Mouse (Mus musculus): ENCODE data around the gene Tnfaip8l1. TPM values are rescaled to one million over a fixed set of nuclear protein-coding genes. Genes with fewer than 3 reads are reported as not detected.

Gene Tnfaip8l1
- total RNA-seq (2021), result 1 to 10 TPM; 5.4 to 7.0 TPM
- long read RNA-seq, experiment 1, transcript Tnfaip8l1-201 (2 exons, 2,379 nt), result major isoform, 12 of 14 reads
- long read RNA-seq, experiment 1, partial matches to known transcripts, result 0 of 14 reads
- long read RNA-seq, experiment 1, other reads (novel, unspliced or antisense), result 2 of 14 reads
- long read RNA-seq, experiment 2, transcript Tnfaip8l1-201 (2 exons, 2,379 nt), result major isoform, 17 of 20 reads
- long read RNA-seq, experiment 2, partial matches to known transcripts, result 2 of 20 reads
- long read RNA-seq, experiment 2, other reads (novel, unspliced or antisense), result 1 of 20 reads

GRCm38 (mm10) chr17:56162231-56162774 is at the start of gene Tnfaip8l1:
Gene Tnfaip8l1, plus strand, starts transcription at chr17:56162477.
- Histone ChIP-seq H3K4me3 (peak within 1 kb of the TSS; percentile 64), H3K27ac (peak within 1 kb of the TSS; percentile 64)
- no peak for TF ChIP-seq CTCF (conservative IDR thresholded peaks at IDR 0.05)
- peak; percentile 97 for DNase-seq (ENCODE audit: low spot score in 2 of 2)

DNA sequence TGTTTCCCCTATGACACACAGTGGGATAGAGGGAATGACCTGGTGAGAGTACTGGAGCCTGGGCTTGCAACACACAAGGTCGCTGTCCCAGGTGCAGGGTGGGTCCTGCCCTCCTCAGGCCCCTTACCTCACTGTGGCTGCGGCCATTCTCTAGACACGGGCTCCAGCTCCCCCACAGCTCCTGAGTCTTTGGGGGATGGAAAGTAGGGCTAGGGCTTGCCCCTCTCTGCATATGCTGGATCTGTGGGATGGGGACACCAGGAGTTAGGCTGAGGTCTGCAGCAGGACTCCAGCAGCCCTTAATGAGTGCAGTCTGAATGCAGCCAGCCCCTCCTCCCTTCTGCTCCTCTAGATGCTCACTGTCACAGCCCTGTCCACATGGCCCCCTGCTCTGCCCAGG is 49.5 kb upstream of the Tnfaip8l1 start:
- Histone ChIP-seq H3K27ac (no peak overlapping the region), H3K4me3 (no peak overlapping the region)
- TF ChIP-seq CTCF (conservative IDR thresholded peaks at IDR 0.05), result no peak
- DNase-seq (ENCODE audit: low spot score in 2 of 2), result no peak

DNA sequence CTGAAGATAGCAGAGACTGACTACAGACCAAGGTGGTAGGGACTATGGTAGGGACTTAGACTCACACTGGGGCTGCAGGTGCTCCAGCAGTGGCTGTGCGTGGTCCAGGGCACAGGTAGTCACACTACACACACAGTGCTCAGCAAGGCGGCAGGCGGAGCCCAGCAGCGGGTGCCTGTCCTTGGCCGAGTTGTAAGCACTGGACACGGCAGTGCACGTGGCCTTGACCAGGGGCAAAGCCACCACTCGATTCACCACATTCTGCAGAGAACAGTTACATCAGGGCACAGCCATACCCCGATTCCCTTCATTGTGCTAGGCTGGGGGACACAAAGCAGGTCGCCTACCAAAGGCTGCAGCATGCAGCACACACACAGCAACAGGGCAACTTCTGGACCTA is 46.1 kb upstream of the Tnfaip8l1 start:
- TF ChIP-seq CTCF (conservative IDR thresholded peaks at IDR 0.05), result no peak
- H3K4me3 ChIP-seq, result no peak overlapping the region
- DNase-seq (ENCODE audit: low spot score in 2 of 2), result no peak
- H3K27ac ChIP-seq, result no peak overlapping the region

- DNase-seq (ENCODE audit: low spot score in 2 of 2), result no peak
- no peak within 1 kb of the TSS for H3K27ac ChIP-seq
- H3K4me3 ChIP-seq, result peak within 1 kb of the TSS; percentile 38
- TF ChIP-seq CTCF (conservative IDR thresholded peaks at IDR 0.05), result no peak
These were observed 45.0 kb upstream of the Tnfaip8l1 start, which contains the start of gene Plin5 for GRCm38 (mm10) chr17:56117251-56117710. Gene Plin5, minus strand, starts transcription at chr17:56117596.

DNA sequence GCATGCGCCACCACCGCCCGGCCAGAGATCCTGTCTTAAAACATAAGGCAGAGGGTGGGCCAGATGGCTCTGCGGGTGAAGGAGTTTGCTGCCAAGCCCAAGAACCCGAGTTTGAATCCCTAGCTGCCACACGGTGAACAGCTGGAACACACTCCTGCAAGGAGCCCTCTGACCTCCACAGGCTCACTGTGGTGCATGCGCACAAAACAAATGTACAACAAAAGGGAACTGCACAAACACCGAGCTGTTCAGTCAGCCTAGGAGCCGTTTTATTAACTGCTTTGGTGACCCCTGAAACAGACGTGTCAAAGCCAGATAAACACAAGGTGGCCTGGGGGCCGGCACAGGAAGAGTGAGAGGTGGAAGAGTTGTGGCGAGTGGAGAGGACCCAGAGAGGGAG is 42.8 kb upstream of the Tnfaip8l1 start:
- Histone ChIP-seq H3K4me3 (no peak overlapping the region), H3K27ac (no peak overlapping the region)
- TF ChIP-seq CTCF (conservative IDR thresholded peaks at IDR 0.05), result no peak
- DNase-seq (ENCODE audit: low spot score in 2 of 2), result no peak

DNA sequence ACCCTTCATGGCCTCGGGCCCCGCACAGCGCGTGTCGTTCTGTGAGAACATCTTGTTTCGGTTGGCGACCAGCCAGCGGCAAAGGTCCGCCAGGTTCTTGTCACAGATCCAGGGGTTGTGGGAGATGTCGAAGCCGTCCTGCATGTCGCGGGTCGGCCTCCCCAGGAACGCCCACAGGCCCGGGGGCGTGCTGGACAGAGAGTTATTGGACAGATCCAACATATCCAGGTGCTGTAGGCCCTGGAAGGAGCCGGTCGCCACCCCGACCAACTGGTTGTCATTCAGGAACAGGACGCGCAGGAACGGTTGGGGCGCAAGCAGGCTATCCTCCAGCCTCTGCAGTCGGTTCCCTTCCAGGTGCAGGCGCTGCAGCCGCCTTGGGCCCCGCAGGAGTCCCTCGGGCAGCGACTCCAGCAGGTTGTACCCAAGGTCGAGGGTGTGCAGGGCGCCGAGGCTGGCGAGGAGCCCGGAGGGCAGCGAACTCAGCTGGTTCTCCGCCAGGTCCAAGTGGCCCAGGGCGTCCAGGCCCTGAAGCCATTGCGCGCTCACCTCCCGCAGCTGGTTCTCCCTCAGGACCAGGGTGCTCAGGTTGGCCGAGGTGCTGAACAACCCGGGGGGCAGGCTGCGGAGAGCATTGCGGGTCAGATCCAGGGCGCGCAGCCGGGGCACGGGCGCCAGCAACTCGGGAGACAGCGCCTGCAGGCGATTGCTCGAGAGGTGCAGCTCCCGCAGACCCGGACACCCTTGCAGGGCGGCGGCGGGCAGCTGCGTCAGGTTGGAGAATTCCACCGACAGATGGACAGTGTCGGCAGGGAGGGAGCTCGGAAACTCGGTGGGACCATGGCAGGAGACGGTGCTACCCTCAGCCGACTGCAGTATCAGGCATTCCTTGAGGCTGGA is 42.0 kb upstream of the Tnfaip8l1 start:
- Histone ChIP-seq H3K4me3 (peak overlapping the region; percentile 20), H3K27ac (no peak overlapping the region)
- no peak for DNase-seq (ENCODE audit: low spot score in 2 of 2)
- no peak for TF ChIP-seq CTCF (conservative IDR thresholded peaks at IDR 0.05)

DNA sequence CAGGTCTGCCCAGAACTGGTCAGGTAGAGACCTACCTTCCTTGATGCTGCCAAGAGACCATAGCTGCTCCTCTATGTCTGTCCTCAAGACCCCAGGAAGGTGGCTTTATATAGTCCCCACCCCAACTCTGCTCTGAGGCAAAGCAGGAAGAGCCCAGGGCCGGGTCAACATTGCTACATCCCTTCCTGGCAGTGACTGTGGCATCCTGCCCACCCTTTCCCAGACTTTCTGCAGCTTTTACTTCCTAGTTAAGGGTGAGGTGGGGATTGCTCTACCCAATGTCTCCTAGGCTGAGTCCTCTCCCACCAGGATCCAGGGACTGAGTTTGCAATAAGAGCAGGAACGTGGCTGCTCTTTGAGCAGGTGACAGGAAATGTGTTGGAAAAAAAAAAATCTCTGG is 40.5 kb upstream of the Tnfaip8l1 start, which contains the start of gene Lrg1:
TSS of gene Lrg1 (minus strand) at position 176 of the 400 bp plus-strand sequence.
- Histone ChIP-seq H3K4me3 (no peak within 1 kb of the TSS), H3K27ac (no peak within 1 kb of the TSS)
- TF ChIP-seq CTCF (conservative IDR thresholded peaks at IDR 0.05), result no peak
- no peak for DNase-seq (ENCODE audit: low spot score in 2 of 2)

- H3K27ac ChIP-seq, result no peak overlapping the region
- DNase-seq (ENCODE audit: low spot score in 2 of 2), result no peak
- no peak for TF ChIP-seq CTCF (conservative IDR thresholded peaks at IDR 0.05)
- H3K4me3 ChIP-seq, result no peak overlapping the region
These were observed 39.1 kb upstream of the Tnfaip8l1 start for GRCm38 (mm10) chr17:56123161-56123560.

DNA sequence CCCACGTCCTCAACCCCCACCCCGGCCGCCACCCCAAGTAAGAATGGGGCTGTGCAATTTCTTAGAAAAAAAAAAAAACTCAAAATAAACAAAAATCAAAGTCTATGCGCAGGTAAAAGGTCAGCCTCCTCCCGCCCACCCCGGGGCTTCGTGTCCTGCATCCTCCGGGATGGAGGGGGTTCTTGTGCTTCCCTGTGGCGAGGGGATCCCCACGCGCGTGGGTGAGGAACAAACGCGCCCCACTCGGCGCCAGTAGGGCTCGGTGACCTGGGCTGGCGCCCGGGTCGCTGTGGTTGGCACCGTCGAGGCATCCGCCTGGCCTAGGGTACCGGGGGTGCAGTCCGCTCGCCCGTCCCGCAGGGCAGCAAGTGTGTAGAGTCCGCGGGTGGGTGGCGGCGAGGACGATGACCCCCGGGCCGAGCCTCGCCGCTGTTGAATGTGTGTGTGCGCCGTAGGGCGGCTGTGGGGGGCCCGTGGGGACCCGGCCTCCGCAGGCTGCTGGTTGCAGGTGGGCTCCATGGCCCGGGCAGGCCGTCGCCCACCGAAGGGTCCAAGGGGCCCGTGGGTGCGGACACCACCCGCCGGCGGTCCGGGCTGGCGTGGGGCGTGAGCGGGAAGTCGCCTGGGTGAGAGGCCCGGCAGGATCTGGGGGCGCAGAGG is 38.5 kb upstream of the Tnfaip8l1 start:
- Histone ChIP-seq H3K27ac (no peak overlapping the region), H3K4me3 (no peak overlapping the region)
- no peak for DNase-seq (ENCODE audit: low spot score in 2 of 2)
- TF ChIP-seq CTCF (conservative IDR thresholded peaks at IDR 0.05), result no peak

DNA sequence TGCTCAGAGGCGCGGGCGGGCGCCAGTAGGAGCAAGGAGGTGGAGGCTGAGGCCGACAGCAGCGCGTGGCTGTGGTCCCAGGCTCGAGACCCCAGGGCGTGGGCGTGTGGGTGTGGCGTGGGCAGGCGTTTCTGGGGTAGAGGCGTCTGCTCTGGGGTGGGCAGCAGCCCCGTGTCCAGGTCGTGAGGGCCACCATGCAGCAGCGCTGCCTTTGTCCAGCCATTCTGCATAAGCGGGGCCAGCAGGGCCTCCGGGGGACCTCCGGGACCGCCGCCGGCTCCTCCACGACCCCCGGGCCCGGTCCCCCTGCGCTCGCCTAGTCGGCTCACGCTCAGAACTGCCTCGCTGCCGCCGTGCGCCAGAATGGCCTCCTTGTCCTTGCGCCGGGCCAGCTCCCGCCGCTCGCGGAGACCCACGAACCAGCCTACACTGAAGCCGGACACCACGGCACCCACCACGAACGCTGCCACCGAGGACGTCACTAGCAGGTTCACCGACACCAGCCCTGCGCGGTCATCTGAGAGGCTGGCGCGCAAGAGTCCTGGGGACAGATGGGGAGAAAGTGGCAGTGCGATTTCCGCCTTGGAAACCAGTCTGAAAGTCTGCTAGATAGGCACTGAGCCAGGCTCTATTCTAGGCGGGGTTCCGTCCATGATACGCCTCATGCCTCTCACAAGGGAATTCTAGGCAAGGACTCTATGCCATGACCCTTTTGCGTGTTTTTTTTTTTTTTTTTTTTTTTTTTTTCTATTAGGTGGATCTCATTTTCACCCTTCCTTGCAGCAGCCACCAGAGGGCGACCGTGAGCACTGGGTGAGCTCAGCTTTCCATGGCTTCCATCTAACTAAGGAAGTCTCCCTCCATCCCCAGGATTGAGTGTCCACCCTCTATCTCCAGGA is 37.7 kb upstream of the Tnfaip8l1 start:
- H3K27ac ChIP-seq, result peak overlapping the region; percentile 4; the same call in 1 of the 2 replicates
- peak; percentile 88 for TF ChIP-seq CTCF (conservative IDR thresholded peaks at IDR 0.05)
- H3K4me3 ChIP-seq, result no peak overlapping the region; the same call in 1 of the 2 replicates
- peak in 1 of 2 experiments; percentile 71 for DNase-seq (ENCODE audit: low spot score in 2 of 2)

DNA sequence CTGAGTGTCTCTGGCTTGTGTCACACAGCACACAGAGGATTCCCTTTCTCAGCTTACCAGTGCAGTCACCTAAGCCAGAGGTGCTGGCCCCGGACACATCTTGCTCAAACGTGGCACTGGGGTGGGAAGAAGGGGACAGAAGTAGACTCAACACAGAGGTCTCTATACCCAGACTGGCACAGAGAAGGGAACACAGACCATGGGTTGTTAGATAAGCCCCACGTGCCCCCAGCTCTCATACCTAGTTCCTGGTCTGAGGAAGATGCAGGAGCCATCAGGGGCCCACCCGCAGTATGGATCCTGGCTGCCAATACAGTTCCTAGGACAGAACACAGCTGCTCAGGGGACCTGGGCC is 37.0 kb upstream of the Tnfaip8l1 start:
- TF ChIP-seq CTCF (conservative IDR thresholded peaks at IDR 0.05), result no peak
- DNase-seq (ENCODE audit: low spot score in 2 of 2), result no peak

DNA sequence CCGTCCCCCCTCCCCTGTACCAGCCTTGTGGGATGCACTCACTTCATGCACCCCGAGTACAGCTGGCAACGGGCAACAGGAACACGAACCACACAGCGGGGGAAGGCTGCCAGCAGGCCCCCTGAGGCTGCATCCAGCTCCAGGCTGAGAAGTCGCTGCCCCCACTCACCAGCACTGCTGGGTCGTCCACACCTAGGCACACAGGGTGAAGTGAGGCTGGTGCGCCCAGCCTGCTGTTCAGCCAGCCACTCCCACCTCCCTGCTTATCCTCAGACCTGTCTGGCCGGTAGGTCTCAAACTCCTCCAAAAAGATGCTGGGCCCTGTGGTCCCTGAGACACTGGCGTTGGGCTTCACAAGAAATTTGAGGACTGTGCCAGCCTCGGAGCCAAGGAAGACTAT is 36.1 kb upstream of the Tnfaip8l1 start:
- Histone ChIP-seq H3K27ac (no peak overlapping the region), H3K4me3 (no peak overlapping the region)
- TF ChIP-seq CTCF (conservative IDR thresholded peaks at IDR 0.05), result no peak
- DNase-seq (ENCODE audit: low spot score in 2 of 2), result no peak

More for the DNA sequence above, 37.0 kb upstream of the Tnfaip8l1 start:
- Histone ChIP-seq H3K4me3 (no peak overlapping the region), H3K27ac (no peak overlapping the region)

Data from layer of hippocampus, adult 2 months (tissue).